Mouse (Mus musculus): Measurements from ENCODE around the gene Olfr9. TPM values are rescaled to one million over a fixed set of nuclear protein-coding genes. Genes with fewer than 3 reads are reported as not detected.
"Not testable (repeated sequence)": the region's sequence is repeated elsewhere in the genome, so short reads cannot be mapped to it uniquely, and the experiment has no call there.

The Olfr9 gene
- not detected in 2 replicates for polyA plus RNA-seq (2012; ENCODE audit: insufficient read depth, low replicate concordance)

GRCm38 (mm10) chr10:128989131-128989530 is at the start of gene Olfr9:
TSS of gene Olfr9 (plus strand) at chr10:128989431.
- H3K4me3 ChIP-seq (replicated peaks); H3K9me3 ChIP-seq; H3K36me3 ChIP-seq (replicated peaks; ENCODE audit: low read length); H3K27me3 ChIP-seq (replicated peaks): not testable (repeated sequence)
- H3K4me1 ChIP-seq = peaks cover 12% of the 10 kb centered on the region

- Histone ChIP-seq H3K36me3 (replicated peaks; ENCODE audit: low read length) (no peaks in the 10 kb centered on the region), H3K9me3 (no peaks in the 10 kb centered on the region), H3K4me1 (peaks cover 38% of the 10 kb centered on the region), H3K27me3 (replicated peaks) (peaks cover 70% of the 10 kb centered on the region), H3K4me3 (replicated peaks) (no peak overlapping the region)
- TF ChIP-seq GATA1 (IDR thresholded peaks at IDR 0.05; ENCODE audit: borderline replicate concordance, low read length) (no peak), FLI1 (IDR thresholded peaks at IDR 0.05; ENCODE audit: low read length) (no peak)
Observed at GRCm38 (mm10) chr10:128940475-128941061, 48.7 kb upstream of the Olfr9 start.

- H3K4me3 ChIP-seq (replicated peaks) = peak overlapping the region; percentile 23
- H3K9me3 ChIP-seq = no peaks in the 10 kb centered on the region; the same call in 1 of the 2 replicates
- peaks cover 64% of the 10 kb centered on the region for H3K27me3 ChIP-seq (replicated peaks)
- no peaks in the 10 kb centered on the region for H3K36me3 ChIP-seq (replicated peaks; ENCODE audit: low read length)
- TF ChIP-seq GATA1 (IDR thresholded peaks at IDR 0.05; ENCODE audit: borderline replicate concordance, low read length) (no peak), FLI1 (IDR thresholded peaks at IDR 0.05; ENCODE audit: low read length) (no peak)
- peaks cover 30% of the 10 kb centered on the region for H3K4me1 ChIP-seq
Observed at GRCm38 (mm10) chr10:128945675-128946074, 43.6 kb upstream of the Olfr9 start.

- no peaks in the 10 kb centered on the region; the same call in 1 of the 2 replicates for H3K9me3 ChIP-seq
- peaks cover 53% of the 10 kb centered on the region for H3K27me3 ChIP-seq (replicated peaks)
- no peaks in the 10 kb centered on the region for H3K36me3 ChIP-seq (replicated peaks; ENCODE audit: low read length)
- H3K4me3 ChIP-seq (replicated peaks) = no peak overlapping the region
- TF ChIP-seq GATA1 (IDR thresholded peaks at IDR 0.05; ENCODE audit: borderline replicate concordance, low read length) (no peak), FLI1 (IDR thresholded peaks at IDR 0.05; ENCODE audit: low read length) (no peak)
- H3K4me1 ChIP-seq = peaks cover 24% of the 10 kb centered on the region
Observed at GRCm38 (mm10) chr10:128947496-128947895, 41.7 kb upstream of the Olfr9 start.

- Histone ChIP-seq H3K4me3 (replicated peaks) (no peak overlapping the region), H3K36me3 (replicated peaks; ENCODE audit: low read length) (no peaks in the 10 kb centered on the region), H3K9me3 (no peaks in the 10 kb centered on the region; the same call in 1 of the 2 replicates), H3K4me1 (peaks cover 26% of the 10 kb centered on the region), H3K27me3 (replicated peaks) (peaks cover 46% of the 10 kb centered on the region)
- TF ChIP-seq FLI1 (IDR thresholded peaks at IDR 0.05; ENCODE audit: low read length) (no peak), GATA1 (IDR thresholded peaks at IDR 0.05; ENCODE audit: borderline replicate concordance, low read length) (no peak)
Observed at GRCm38 (mm10) chr10:128950208-128950887, 38.9 kb upstream of the Olfr9 start.

GRCm38 (mm10) chr10:128958340-128958739 is 30.9 kb upstream of the Olfr9 start:
- peaks cover 21% of the 10 kb centered on the region for H3K4me1 ChIP-seq
- H3K4me3 ChIP-seq (replicated peaks) = no peak overlapping the region
- H3K36me3 ChIP-seq (replicated peaks; ENCODE audit: low read length) = no peaks in the 10 kb centered on the region
- peaks cover 49% of the 10 kb centered on the region for H3K27me3 ChIP-seq (replicated peaks)
- TF ChIP-seq GATA1 (IDR thresholded peaks at IDR 0.05; ENCODE audit: borderline replicate concordance, low read length) = no peak
- no peak for TF ChIP-seq FLI1 (IDR thresholded peaks at IDR 0.05; ENCODE audit: low read length)
- no peaks in the 10 kb centered on the region; the same call in 1 of the 2 replicates for H3K9me3 ChIP-seq

- H3K9me3 ChIP-seq = no peaks in the 10 kb centered on the region; the same call in 1 of the 2 replicates
- H3K36me3 ChIP-seq (replicated peaks; ENCODE audit: low read length) = no peaks in the 10 kb centered on the region
- TF ChIP-seq GATA1 (IDR thresholded peaks at IDR 0.05; ENCODE audit: borderline replicate concordance, low read length) (no peak), FLI1 (IDR thresholded peaks at IDR 0.05; ENCODE audit: low read length) (no peak)
- no peak overlapping the region for H3K4me3 ChIP-seq (replicated peaks)
- peaks cover 42% of the 10 kb centered on the region for H3K27me3 ChIP-seq (replicated peaks)
- H3K4me1 ChIP-seq = peaks cover 21% of the 10 kb centered on the region
Observed at GRCm38 (mm10) chr10:128960142-128960541, 29.1 kb upstream of the Olfr9 start.

- no peaks in the 10 kb centered on the region for H3K36me3 ChIP-seq (replicated peaks; ENCODE audit: low read length)
- no peak within 1 kb of the TSS for H3K4me3 ChIP-seq (replicated peaks)
- TF ChIP-seq FLI1 (IDR thresholded peaks at IDR 0.05; ENCODE audit: low read length) = no peak
- no peak for TF ChIP-seq GATA1 (IDR thresholded peaks at IDR 0.05; ENCODE audit: borderline replicate concordance, low read length)
- H3K4me1 ChIP-seq = peaks cover 20% of the 10 kb centered on the region
- H3K9me3 ChIP-seq = no peaks in the 10 kb centered on the region; the same call in 1 of the 2 replicates
- peaks cover 36% of the 10 kb centered on the region for H3K27me3 ChIP-seq (replicated peaks)
Observed at GRCm38 (mm10) chr10:128960590-128961584, 28.3 kb upstream of the Olfr9 start, which contains the start of gene Mettl7b. TSS of gene Mettl7b (minus strand) at chr10:128960988.

- peaks cover 5% of the 10 kb centered on the region for H3K27me3 ChIP-seq (replicated peaks)
- H3K4me1 ChIP-seq = peaks cover 27% of the 10 kb centered on the region
- no peaks in the 10 kb centered on the region for H3K9me3 ChIP-seq
- H3K36me3 ChIP-seq (replicated peaks; ENCODE audit: low read length) = no peaks in the 10 kb centered on the region
- no peak for TF ChIP-seq FLI1 (IDR thresholded peaks at IDR 0.05; ENCODE audit: low read length)
- TF ChIP-seq GATA1 (IDR thresholded peaks at IDR 0.05; ENCODE audit: borderline replicate concordance, low read length) = no peak
- no peak overlapping the region for H3K4me3 ChIP-seq (replicated peaks)
Observed at GRCm38 (mm10) chr10:128964961-128965360, 24.3 kb upstream of the Olfr9 start.

Measured in megakaryocyte, embryonic 14.5 days (primary cell).